Mouse (Mus musculus) liver, postnatal 0 days (tissue): Measurements from ENCODE around the gene Krtap28-13.

Source experiments
- CTCF ChIP-seq: sonication (generic); IDR thresholded peaks from 2 replicates; pipeline ENCODE4 v1.5.1; 2016; ENCODE audit warnings: antibody characterized with exemption, low read depth
- EP300 ChIP-seq: IDR thresholded peaks from 2 replicates; pipeline ENCODE4 v1.6.1; 2016; ENCODE audit warnings: antibody characterized with exemption, low read depth, mild to moderate bottlenecking

- TF ChIP-seq EP300 (no peak), CTCF (no peak)
These were observed 5.8 kb downstream of the Krtap28-13 start for GRCm38 (mm10) chr1:83066577-83066976.
